Mouse (Mus musculus): ENCODE data around the gene Gatb.
"Not testable (repeated sequence)": the region's sequence is repeated elsewhere in the genome, so short reads cannot be mapped to it uniquely, and the experiment has no call there.

Gene Gatb

GRCm38 (mm10) chr3:85573864-85574830, at the start of gene Gatb:
Gatb (plus strand) TSS chr3:85574119.
- DNase-seq (ENCODE audit: low read depth, low spot score): peak; percentile 99

- peak; percentile 91 for DNase-seq (ENCODE audit: low read depth, low spot score)
Observed at GRCm38 (mm10) chr3:85530601-85531161, 43.2 kb upstream of the Gatb start.

- DNase-seq (ENCODE audit: low read depth, low spot score): no peak
Observed at GRCm38 (mm10) chr3:85532376-85532775, 41.5 kb upstream of the Gatb start.

- DNase-seq (ENCODE audit: low read depth, low spot score): no peak
Observed at GRCm38 (mm10) chr3:85535042-85535441, 38.9 kb upstream of the Gatb start.

GRCm38 (mm10) chr3:85535621-85536520, 38.0 kb upstream of the Gatb start:
- no peak for DNase-seq (ENCODE audit: low read depth, low spot score)

- no peak for DNase-seq (ENCODE audit: low read depth, low spot score)
Observed at GRCm38 (mm10) chr3:85542765-85543164, 31.2 kb upstream of the Gatb start.

GRCm38 (mm10) chr3:85543652-85544051, 30.3 kb upstream of the Gatb start:
- DNase-seq (ENCODE audit: low read depth, low spot score): no peak

- DNase-seq (ENCODE audit: low read depth, low spot score): no peak
Observed at GRCm38 (mm10) chr3:85550312-85550711, 23.6 kb upstream of the Gatb start.

GRCm38 (mm10) chr3:85551352-85551751, 22.6 kb upstream of the Gatb start:
- DNase-seq (ENCODE audit: low read depth, low spot score): no peak

GRCm38 (mm10) chr3:85553731-85554277, 20.1 kb upstream of the Gatb start:
- peak; percentile 60 for DNase-seq (ENCODE audit: low read depth, low spot score)

GRCm38 (mm10) chr3:85564603-85565002, 9.3 kb upstream of the Gatb start:
- DNase-seq (ENCODE audit: low read depth, low spot score): no peak

GRCm38 (mm10) chr3:85571276-85571675, 2.6 kb upstream of the Gatb start:
- peak; percentile 93 for DNase-seq (ENCODE audit: low read depth, low spot score)

GRCm38 (mm10) chr3:85572502-85572901, 1.4 kb upstream of the Gatb start:
- not testable (repeated sequence) for DNase-seq (ENCODE audit: low read depth, low spot score)

GRCm38 (mm10) chr3:85573216-85573863, 579 bp upstream of the Gatb start:
- DNase-seq (ENCODE audit: low read depth, low spot score): no peak

GRCm38 (mm10) chr3:85582726-85583125, 8.8 kb downstream of the Gatb start:
- DNase-seq (ENCODE audit: low read depth, low spot score): no peak

GRCm38 (mm10) chr3:85583194-85583593, 9.3 kb downstream of the Gatb start:
- no peak for DNase-seq (ENCODE audit: low read depth, low spot score)

GRCm38 (mm10) chr3:85584966-85585365, 11.0 kb downstream of the Gatb start:
- DNase-seq (ENCODE audit: low read depth, low spot score): no peak

- no peak for DNase-seq (ENCODE audit: low read depth, low spot score)
Observed at GRCm38 (mm10) chr3:85588701-85589100, 14.8 kb downstream of the Gatb start.

GRCm38 (mm10) chr3:85590090-85590754, 16.3 kb downstream of the Gatb start:
- peak; percentile 64 for DNase-seq (ENCODE audit: low read depth, low spot score)

GRCm38 (mm10) chr3:85592067-85592466, 18.1 kb downstream of the Gatb start:
- DNase-seq (ENCODE audit: low read depth, low spot score): no peak

Data from telencephalon, adult 2 months (tissue).